Comparison of ENCODE assay signal across 9 mouse cellular contexts in genomic region chr2:35464089-35464534, GRCm38 (mm10). TPM values are rescaled to one million over a fixed set of nuclear protein-coding genes. Genes with fewer than 3 reads are reported as not detected.
DNase-seq lines count a peak whose midpoint lies in the region; ATAC-seq lines count a peak whose summit lies in the region.
"Had no signal": no experiment of that assay in that cellular context is flagged by ENCODE, and none has a peak within 500 bp of the region (broad histone marks: within the 10 kb centered on the region; RNA-seq: fewer than 3 reads in every experiment).

No protein-coding gene starts in this region.

- no peaks in the 10 kb centered on the region for H3K9me3 ChIP-seq in heart, embryonic 15.5 days (replicated peaks)
- H3K9me3 ChIP-seq in neural tube, embryonic 12.5 days = no peaks in the 10 kb centered on the region
- no peaks in the 10 kb centered on the region for H3K9me3 ChIP-seq in embryonic facial prominence, embryonic 15.5 days (replicated peaks)
- no peaks in the 10 kb centered on the region for H3K9me3 ChIP-seq in neural tube, embryonic 15.5 days (replicated peaks)
- H3K9me3 ChIP-seq: midbrain, embryonic 15.5 days had no signal

- H3K4me1 ChIP-seq in heart, embryonic 15.5 days (replicated peaks) = peaks cover 30% of the 10 kb centered on the region
- peaks cover 18% of the 10 kb centered on the region for H3K4me1 ChIP-seq in neural tube, embryonic 12.5 days
- peaks cover 34% of the 10 kb centered on the region for H3K4me1 ChIP-seq in embryonic facial prominence, embryonic 15.5 days
- H3K4me1 ChIP-seq in neural tube, embryonic 15.5 days = peaks cover 16% of the 10 kb centered on the region

- no peak overlapping the region for H3K4me3 ChIP-seq in heart, embryonic 15.5 days
- no peak overlapping the region for H3K4me3 ChIP-seq in neural tube, embryonic 12.5 days
- H3K4me3 ChIP-seq in embryonic facial prominence, embryonic 15.5 days (replicated peaks) = 0 out of 2 replicates have a peak overlapping the region, but pooled peaks have one; percentile 9
- H3K4me3 ChIP-seq in neural tube, embryonic 15.5 days (replicated peaks) = no peak overlapping the region
- H3K4me3 ChIP-seq: midbrain, embryonic 15.5 days had no signal

- H3K27ac ChIP-seq in heart, embryonic 15.5 days = peak overlapping the region; percentile 86
- H3K27ac ChIP-seq in neural tube, embryonic 12.5 days = no peak overlapping the region
- peak overlapping the region; percentile 65 for H3K27ac ChIP-seq in embryonic facial prominence, embryonic 15.5 days (replicated peaks)
- no peak overlapping the region for H3K27ac ChIP-seq in neural tube, embryonic 15.5 days (replicated peaks)
- H3K27ac ChIP-seq: midbrain, embryonic 15.5 days had no signal

- peak overlapping the region; percentile 94; the same call in 1 of the 2 replicates for H3K4me2 ChIP-seq in heart, embryonic 15.5 days
- H3K4me2 ChIP-seq in neural tube, embryonic 12.5 days (replicated peaks) = peak overlapping the region; percentile 45; the same call in 1 of the 2 replicates
- H3K4me2 ChIP-seq in embryonic facial prominence, embryonic 15.5 days (replicated peaks) = peak overlapping the region; percentile 86; the same call in 1 of the 2 replicates
- H3K4me2 ChIP-seq in neural tube, embryonic 15.5 days = peak overlapping the region; percentile 31; the same call in 1 of the 2 replicates

- H3K27me3 ChIP-seq in heart, embryonic 15.5 days = no peaks in the 10 kb centered on the region
- H3K27me3 ChIP-seq in neural tube, embryonic 12.5 days (replicated peaks) = peaks cover 16% of the 10 kb centered on the region
- no peaks in the 10 kb centered on the region for H3K27me3 ChIP-seq in embryonic facial prominence, embryonic 15.5 days
- peaks cover 22% of the 10 kb centered on the region for H3K27me3 ChIP-seq in neural tube, embryonic 15.5 days (replicated peaks)

- intact Hi-C loops in heart, postnatal 14 days (cut with DNase I) = loop anchor here (5.0 kb wide), 1 partner anchor 52 kb away; no protein-coding TSS in a partner anchor

- no peak for DNase-seq in heart, postnatal 14 days
- no peak for DNase-seq in neural tube, embryonic 10.5 days (ENCODE audit: extremely low spot score, low spot score)
- DNase-seq in ovary, postnatal 14 days (ENCODE audit: low spot score) = no peak
- DNase-seq in natural killer cell, adult 2 months (ENCODE audit: low spot score in 2 of 2) = no peak

- ATAC-seq in heart, embryonic 15.5 days (replicated peaks; ENCODE audit: insufficient number of reproducible peaks, insufficient read depth, low FRiP score, low read depth) = no peak
- no peak for ATAC-seq in neural tube, embryonic 12.5 days (ENCODE audit: low FRiP score, low read depth)
- ATAC-seq in embryonic facial prominence, embryonic 15.5 days (ENCODE audit: insufficient number of reproducible peaks, low FRiP score, low TSS enrichment, low read depth) = no peak
- no peak for ATAC-seq in neural tube, embryonic 15.5 days (ENCODE audit: low FRiP score)
- ATAC-seq: midbrain, embryonic 15.5 days had no signal

- no peak overlapping the region for H3K9ac ChIP-seq in heart, embryonic 15.5 days
- no peak overlapping the region for H3K9ac ChIP-seq in neural tube, embryonic 12.5 days
- H3K9ac ChIP-seq in embryonic facial prominence, embryonic 15.5 days = no peak overlapping the region
- H3K9ac ChIP-seq in neural tube, embryonic 15.5 days (replicated peaks) = no peak overlapping the region
- H3K9ac ChIP-seq: midbrain, embryonic 15.5 days had no signal

- no peaks in the 10 kb centered on the region for H3K36me3 ChIP-seq in heart, embryonic 15.5 days
- H3K36me3 ChIP-seq in neural tube, embryonic 12.5 days = no peaks in the 10 kb centered on the region
- no peaks in the 10 kb centered on the region for H3K36me3 ChIP-seq in embryonic facial prominence, embryonic 15.5 days
- H3K36me3 ChIP-seq in neural tube, embryonic 15.5 days = no peaks in the 10 kb centered on the region
- H3K36me3 ChIP-seq: midbrain, embryonic 15.5 days had no signal

- WGBS in heart, embryonic 15.5 days = 55% methylated on average over 7 of the region's 7 CpGs
- WGBS in neural tube, embryonic 12.5 days = 50% methylated on average over 7 of the region's 7 CpGs
- 26% methylated on average over 7 of the region's 7 CpGs for WGBS in embryonic facial prominence, embryonic 15.5 days
- 55% methylated on average over 7 of the region's 7 CpGs for WGBS in neural tube, embryonic 15.5 days

RNA-seq across cellular contexts. Expression of gene Ggta1, which starts 1.1 kb away (rescaled TPM):
- polyA plus RNA-seq in heart, embryonic 15.5 days (2015; fragmentation: Nextera tagmentation; extraction: Ambion mirVana) = 27.4 and 31.6 TPM in 2 replicates
- total RNA-seq in heart, postnatal 14 days (2021) = 10 to 100 TPM; 25.1 to 26.3 TPM
- polyA plus RNA-seq in neural tube, embryonic 12.5 days (2016; fragmentation: Nextera tagmentation; extraction: Ambion mirVana) = 9.0 and 9.5 TPM in 2 replicates
- polyA plus RNA-seq in embryonic facial prominence, embryonic 15.5 days (2015; fragmentation: Nextera tagmentation; extraction: Ambion mirVana) = 33.5 and 38.3 TPM in 2 replicates
- 7.4 and 14.2 TPM in 2 replicates for polyA plus RNA-seq in neural tube, embryonic 15.5 days (2015; fragmentation: Nextera tagmentation; extraction: Ambion mirVana)

Comparison
In these comparisons a context has a peak if more than half of its experiments do, and no peak if none do; other contexts are left out.
1. H3K27ac ChIP-seq: peak in heart, embryonic 15.5 days (single experiment) and embryonic facial prominence, embryonic 15.5 days (single experiment); none in neural tube, embryonic 12.5 days (single experiment) and neural tube, embryonic 15.5 days (single experiment).
2. H3K4me2 ChIP-seq: peak in every context shown above with its lines; median percentile 94 in heart, embryonic 15.5 days; 86 in embryonic facial prominence, embryonic 15.5 days; 45 in neural tube, embryonic 12.5 days; 31 in neural tube, embryonic 15.5 days.